Mouse (Mus musculus): ENCODE results near the gene Pdx1.

- TF ChIP-seq GATA1 (IDR thresholded peaks at IDR 0.05; ENCODE audit: borderline replicate concordance, low read length) = no peak
- TF ChIP-seq FLI1 (IDR thresholded peaks at IDR 0.05; ENCODE audit: low read length) = no peak
Observed at GRCm38 (mm10) chr5:147272046-147272807, 2.5 kb downstream of the Pdx1 start.
